Mouse (Mus musculus) CD4-positive helper T cell, adult 2 months (primary cell): Measurements from ENCODE around the gene Cwc22.

Experiments
- DNase-seq: peaks from one replicate; pipeline ENCODE4 v3.0.0-alpha.2; 2012; ENCODE audit warnings: low read depth, missing footprints, low spot score

Gene Cwc22

DNA sequence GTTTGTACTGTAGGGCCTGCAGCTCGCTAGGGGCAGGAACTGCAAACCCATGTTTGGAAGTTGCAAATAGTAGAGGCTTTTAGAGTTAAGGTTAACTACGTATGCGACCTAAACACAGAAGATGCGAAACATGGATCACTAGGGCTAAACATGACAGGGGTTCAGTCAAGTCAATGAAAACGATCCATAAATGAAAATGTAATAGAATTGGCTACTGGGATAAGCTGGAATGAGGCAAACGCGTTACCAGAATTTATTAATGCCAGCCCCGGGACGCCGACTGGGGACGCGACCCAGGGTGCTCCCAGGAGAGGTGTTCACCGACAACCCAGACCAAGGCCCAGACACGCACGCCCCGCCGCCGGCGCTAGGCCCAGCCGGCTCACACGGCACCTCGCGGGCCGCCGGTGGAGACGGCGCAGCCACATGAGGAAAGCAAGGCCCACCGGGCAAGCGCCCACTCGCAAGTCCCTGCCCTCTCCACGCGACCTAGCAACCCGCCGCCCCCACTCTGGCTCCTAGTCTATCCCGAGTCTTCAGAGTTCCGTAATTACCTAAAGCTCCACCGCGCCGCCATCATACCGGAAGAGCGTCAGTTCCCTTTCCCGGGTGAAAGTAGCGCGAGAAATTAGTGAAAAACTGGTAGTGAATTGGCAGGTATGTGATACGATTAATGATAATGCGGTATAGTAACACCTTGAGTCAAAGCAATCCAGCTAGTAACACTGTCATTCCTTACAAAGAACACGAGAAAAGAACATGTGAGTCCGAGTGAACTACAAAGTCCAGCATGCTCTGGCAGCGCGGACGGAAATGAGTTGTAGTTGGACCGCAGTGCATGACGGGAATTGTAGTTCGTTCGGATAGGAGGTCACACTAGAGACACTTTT is at the start of gene Cwc22:
Gene Cwc22 (minus strand): TSS at position 780 of the 890 bp plus-strand sequence.
- peak; percentile 92 for DNase-seq

- DNase-seq: no peak
These were observed 47.7 kb upstream of the Cwc22 start for GRCm38 (mm10) chr2:77993727-77994401.

GRCm38 (mm10) chr2:77992951-77993604 is 46.9 kb upstream of the Cwc22 start:
- DNase-seq: no peak

- no peak for DNase-seq
These were observed 44.6 kb upstream of the Cwc22 start for GRCm38 (mm10) chr2:77990820-77991219.

DNA sequence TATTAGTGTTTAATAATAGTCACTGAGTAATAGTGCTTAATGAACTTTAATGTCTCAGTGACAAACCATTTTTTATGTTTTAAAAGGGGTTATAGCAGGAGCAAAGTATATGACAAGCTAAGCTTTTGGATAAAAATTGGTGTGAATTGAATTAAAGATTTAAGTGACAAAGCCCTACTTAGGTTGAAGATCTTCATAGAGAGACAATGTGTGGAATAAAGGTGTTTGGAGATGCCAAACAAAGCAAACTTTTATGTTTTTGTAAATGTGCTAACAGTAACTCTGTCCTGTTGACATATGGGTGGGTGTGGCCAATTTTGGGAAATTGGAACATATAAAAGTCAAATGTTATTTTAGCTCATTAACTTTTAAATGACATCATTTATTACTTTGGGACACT is 43.9 kb upstream of the Cwc22 start:
- DNase-seq: no peak

- no peak for DNase-seq
These were observed 43.2 kb upstream of the Cwc22 start for GRCm38 (mm10) chr2:77989390-77989789.

DNA sequence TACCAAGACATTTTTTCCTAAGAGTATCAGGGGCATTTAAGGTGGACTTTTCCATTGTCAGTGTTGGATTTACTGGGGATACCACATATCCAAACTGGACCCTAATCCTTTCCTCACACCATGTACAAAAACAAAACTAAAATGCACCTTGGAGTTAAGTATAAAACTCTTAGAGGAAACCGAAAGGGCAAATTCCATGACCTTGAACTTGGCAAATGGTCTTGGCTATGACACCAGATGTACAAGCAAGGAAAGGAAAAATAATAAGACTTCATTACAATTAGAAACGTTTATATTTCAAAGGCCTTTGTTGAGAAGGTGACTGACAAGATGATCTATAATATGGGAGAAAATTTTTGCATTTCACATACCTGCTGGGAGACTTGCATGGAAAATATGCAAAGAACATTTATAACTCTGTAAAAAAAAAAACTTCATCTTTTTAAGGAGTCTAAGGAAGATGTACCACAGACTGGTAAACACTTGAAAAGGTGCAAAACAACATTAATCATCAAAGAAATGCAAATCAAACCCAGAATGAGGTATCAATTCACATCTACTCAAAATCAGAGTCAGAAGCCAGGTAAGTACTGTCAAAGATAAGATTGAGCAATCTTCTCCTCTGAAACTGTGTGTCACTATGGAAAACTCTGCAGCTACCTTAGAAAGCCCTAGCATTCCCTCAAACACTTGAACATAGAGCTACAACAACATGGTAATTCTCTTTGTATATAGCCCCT is 40.0 kb upstream of the Cwc22 start:
- no peak for DNase-seq

DNA sequence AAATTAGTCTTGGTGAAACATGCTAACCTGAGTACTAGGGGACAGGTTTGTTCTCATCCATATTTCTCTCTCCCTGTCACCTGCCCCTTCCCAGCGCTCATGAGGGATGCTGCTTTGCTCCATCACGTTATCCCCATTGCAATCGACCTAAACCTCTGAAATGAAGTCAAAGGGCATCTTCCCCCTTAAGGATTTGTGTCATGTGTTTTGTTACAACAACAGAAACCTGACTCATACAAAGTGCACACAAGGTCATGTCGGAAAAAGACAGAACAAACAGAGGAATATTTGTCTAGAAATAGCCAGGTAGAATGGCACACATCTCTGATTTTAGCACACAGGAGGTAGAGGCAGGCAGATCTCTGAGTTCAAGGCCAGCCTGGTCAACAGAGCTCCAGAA is 38.0 kb upstream of the Cwc22 start:
- no peak for DNase-seq

DNA sequence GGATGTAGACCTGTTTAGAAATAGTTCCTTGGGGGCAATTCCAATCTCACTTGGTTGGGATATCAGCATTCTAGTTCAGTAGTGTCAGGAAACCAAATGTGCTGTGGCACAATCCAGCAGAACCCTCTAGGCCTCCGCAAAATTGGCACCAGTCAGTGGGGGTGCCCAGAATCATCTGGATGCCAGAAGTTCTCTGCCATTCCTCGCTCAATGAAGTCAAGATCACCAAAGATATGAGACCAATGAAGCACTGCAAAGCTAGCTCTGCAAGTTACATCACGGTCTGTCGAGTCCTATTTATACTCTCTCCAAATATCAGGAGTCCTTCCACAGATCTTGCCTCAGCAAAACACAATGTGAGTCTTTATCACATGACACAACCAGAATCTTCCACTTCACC is 35.7 kb upstream of the Cwc22 start:
- DNase-seq: no peak

GRCm38 (mm10) chr2:77980696-77981095 is 34.5 kb upstream of the Cwc22 start:
- no peak for DNase-seq

GRCm38 (mm10) chr2:77979519-77979918 is 33.3 kb upstream of the Cwc22 start:
- DNase-seq: no peak

DNA sequence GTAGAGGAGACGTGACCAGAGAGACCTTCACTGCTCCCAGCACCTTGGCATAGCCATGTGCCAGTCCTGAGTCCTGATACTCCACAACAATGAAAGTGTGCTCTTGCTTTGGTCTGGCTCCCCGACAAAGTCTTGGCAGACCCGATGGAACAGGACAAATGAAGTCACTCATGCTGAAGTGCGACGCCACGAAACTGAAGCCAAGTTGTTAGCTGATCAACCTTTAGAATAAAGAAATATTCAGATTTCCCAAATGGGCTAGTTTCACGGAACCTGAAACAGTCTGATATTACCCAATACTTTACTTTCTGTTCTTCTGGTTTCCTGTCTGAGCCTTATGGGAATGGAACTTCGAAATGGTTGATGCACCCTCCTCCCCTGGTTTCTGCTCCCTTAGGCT is 32.9 kb upstream of the Cwc22 start:
- DNase-seq: no peak

DNA sequence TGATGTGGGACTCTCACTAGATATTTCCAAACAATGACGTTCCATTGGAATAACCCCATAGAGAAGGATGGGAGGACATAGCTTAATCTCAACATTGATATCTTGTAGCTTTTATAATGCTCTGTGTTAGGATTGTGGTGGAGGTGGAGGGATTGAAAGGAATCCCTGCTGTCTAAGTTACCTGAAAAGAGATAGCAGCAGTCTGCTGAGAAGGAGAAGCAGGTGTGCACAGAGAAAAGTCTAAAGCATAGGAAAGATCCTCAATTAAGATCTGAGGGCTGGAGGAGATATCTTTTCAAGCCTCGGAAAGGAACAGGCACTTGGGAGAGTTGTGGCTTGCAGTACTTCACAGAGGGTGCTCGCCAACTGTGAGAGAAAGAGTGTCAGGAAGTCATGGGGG is 32.1 kb upstream of the Cwc22 start:
- DNase-seq: no peak

DNA sequence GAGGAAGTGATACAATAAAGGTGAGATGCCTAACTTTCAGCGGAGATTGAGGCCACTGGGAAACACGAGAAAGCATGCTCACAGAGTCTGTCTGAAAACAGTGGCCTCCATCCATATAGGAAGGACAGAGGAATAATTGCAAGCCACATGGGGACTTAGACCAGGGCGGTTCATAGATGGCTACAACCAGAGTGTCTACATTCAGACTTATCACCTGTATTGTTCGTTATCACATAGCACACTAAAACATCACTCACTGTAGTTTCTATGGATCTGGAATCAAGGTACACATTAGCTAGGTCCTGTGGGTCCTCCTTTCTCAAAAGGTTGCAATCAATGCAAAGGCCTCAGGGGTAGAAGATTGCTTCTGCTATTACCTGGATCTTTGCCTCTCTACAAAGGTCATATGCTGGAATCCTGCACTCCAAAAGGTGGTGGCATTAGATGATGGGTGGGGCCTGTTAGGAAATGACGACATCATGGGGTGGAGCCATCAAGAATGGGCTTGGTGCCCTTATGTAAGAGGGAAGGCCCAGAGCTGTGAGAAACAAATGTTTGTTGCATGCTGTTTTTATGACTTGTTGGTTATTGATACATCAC is 30.2 kb upstream of the Cwc22 start:
- DNase-seq: no peak

DNA sequence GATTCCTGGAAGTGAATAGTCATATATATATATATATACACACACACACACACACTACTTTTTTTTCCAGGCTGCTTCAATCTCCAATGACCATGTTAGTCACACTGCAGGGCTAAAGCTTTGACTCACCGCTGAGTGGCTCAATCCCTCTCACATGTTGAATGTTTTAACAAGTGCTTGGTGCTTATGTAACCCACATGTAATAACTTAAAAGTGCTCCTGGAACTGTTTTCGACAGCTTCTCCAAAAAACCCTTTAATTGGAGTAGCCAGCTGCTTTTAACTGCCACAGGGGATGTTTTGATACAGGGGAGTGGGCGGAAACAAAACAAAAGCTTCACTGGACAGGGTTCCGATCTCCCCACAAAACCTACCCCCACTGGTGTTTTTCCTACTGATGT is 29.4 kb upstream of the Cwc22 start:
- DNase-seq: no peak

DNA sequence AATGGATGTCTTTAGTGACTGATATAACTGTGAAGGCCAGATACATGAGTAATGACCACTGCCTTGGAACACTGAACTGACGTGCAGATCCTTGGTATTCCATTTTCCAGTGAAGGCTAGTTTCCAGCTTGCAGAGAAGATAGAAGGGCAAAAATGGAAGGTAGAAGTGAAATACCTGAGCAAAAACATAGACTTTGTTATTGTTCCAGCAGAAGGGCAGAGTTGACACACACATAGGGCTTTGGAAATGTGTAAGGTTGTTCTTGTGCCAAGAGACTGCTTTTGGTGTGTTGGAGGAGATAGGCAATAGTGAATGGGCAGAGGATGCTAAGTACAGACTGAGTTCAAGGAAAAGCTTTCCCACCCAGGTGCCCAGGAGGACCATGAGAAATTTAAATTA is 28.8 kb upstream of the Cwc22 start:
- no peak for DNase-seq

DNA sequence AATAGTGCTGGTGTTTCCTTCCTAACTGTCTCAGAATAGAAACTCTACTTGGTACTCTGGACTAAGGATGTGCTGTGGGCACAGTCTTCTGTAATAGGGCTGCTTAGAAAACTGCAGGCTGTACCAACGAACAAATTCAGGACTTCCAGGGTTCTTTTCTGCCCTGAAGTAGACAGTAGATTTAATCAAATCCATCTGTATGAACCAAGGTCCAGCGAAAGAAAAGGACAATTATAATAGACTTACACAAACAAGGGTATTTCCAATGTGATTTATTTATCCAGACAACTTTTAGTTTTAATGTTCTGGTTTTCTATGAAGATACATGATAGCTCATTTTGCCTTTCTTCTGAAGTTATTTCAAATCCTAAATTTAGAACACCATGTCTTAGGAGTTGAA is 28.2 kb upstream of the Cwc22 start:
- DNase-seq: no peak

DNA sequence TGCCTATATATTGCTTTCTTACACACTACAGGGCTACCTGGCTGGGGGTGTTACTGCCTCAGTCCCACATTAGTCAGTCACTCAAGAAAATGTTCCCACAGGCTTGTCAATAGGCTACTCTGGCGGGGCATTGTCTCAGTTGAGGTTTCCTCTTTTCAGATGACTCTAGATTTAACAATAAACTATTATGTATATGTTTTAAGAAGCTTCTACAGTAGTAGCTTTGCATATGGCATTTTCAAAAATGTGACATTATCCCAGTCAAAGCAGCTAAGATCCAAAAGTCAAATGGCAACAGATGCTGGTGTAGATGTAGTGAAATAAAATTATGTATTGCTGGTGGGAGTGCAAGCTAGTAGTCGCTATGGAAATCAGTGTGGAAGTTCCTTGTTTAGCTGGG is 27.1 kb upstream of the Cwc22 start:
- no peak for DNase-seq

DNA sequence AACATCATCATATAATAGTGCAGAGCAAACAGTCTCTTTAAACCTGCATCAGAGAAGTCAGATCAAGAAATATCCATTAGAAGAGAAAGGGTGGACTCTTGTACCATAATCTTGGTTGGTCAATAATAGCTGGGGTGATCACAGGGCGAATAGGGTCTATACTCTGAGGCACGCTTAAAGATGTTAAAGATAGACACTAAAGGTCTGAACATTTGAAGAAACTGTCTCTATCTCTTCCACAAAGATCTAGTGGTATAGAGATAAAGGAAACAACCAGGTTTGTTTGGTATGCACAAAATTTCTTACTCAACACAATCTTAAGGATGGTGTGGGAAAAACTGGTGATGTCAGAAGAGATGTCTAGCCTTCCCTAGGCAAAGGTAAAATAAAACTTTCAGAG is 26.4 kb upstream of the Cwc22 start:
- DNase-seq: no peak

DNA sequence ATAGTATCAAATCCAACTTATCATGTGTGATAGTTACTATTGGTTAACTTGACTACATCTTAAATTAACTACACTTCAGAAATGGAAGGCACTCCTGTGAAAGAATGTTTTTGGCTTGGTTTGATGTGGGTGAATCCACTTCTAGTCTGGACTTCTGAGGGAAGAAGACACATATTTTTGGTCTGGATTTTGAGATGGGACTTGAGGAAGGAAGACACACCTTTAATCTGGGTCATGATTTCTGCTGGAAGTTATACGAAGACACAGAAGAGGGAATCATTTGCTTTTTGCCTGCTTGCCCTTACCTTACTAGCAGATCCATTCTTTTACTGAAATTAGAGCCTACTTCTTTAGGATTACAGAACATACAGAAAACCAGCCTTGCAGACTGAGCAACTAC is 25.7 kb upstream of the Cwc22 start:
- no peak for DNase-seq

- no peak for DNase-seq
These were observed 25.2 kb upstream of the Cwc22 start for GRCm38 (mm10) chr2:77971361-77971760.

DNA sequence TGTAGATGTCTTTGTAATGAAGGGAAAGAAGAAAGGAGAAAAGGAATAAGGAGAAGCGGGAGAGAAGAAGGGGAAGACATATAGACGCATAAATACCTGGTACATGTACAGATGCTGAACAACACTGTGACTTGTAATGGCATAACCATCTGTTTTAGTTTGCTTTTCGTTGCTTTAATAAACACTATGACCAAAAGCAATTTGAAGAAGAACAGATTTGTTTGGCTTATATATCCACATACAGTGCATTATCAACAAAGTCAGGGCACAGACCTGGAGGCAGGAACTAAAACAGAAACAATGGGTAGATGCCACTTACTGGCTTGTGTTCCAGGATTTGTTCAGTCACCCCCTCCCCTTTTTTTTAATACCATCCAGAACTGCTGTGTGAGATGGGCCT is 24.4 kb upstream of the Cwc22 start:
- DNase-seq: no peak
